Mouse (Mus musculus): Measurements from ENCODE around the gene Slc9a4.
A peak's percentile ranks its signal among the peaks of the same experiment; 100 is the strongest.
"Not testable (repeated sequence)": the region's sequence is repeated elsewhere in the genome, so short reads cannot be mapped to it uniquely, and the experiment has no call there.

The Slc9a4 gene

DNA sequence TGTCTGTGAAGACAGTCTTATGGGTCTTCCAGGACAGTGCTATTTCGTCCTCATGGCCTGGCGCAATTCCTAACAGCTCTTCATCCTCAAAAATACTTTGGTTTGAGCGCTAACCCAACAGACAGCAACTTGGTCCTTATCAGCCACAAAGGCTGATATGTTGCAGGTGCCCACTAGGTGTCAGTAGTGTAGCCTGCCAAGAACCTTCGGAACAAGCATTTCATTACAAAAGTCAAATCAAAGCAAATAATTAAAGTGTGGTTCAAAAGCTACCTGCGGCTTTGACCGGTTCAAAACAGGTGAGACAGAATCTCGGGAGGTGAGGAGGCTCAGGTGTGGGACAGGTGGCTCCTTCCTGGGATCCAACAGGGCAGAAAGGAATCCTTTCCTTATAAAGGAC, at the start of gene Slc9a4:
Slc9a4 (plus strand) TSS at position 298 of the 400 bp plus-strand sequence.
- peak; percentile 52 for DNase-seq (ENCODE audit: low spot score)

DNA sequence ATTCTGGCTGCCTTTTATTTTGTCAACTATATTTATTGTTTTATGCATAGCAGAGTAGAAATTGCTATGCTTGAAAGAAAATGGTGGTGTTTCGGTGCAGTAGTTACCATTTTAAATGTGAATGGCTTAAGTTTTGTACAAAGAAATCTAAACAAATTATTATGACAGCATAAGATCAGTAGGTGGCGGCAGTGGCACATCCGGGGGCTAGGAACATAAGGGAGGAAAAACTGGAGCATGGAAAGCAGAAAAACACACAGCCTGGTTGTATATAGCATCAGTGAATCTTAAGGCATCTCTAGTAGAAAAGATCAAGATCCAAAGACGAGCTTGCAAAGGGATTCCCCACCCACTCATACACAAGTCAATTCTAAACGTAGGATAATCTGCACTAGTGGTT, 42.3 kb upstream of the Slc9a4 start:
- DNase-seq (ENCODE audit: low spot score), result no peak

DNA sequence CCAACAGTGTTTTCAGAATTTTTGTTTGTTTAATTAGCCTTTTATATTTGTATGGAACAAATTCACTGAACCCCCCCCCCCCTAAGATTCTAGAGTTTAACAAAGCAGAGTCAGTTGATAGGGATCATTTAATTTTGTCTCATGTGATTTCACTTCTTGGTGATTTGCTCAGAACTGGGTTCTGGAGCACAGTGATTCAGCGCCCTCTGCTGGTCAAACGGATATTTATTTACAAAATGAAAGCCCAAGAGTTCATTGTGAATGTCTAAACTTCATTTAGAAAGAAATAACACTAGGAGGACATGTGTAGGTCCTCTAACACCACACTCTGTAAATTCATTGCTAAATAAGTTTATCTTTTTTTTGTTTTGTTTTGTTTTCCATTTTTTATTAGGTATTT, 35.2 kb upstream of the Slc9a4 start:
- DNase-seq (ENCODE audit: low spot score), result peak; percentile 69

DNA sequence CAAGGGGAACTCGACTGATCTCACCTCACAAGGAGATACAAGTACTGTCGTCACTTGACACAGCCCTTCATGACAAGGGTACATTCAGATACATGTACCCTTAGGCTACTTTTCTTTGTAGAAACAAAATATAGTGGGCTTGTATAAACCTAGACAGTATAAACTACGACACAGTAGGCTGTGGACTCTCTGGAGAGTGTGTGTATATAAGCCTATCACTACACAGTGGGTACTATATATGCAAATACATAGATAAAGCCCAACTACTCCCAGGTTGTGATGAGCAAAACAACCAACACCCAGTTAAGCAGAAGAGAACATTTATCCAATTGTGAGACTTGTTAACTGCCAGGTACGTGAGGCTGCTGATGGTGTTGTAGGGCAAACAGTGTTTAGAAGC, 33.2 kb upstream of the Slc9a4 start:
- no peak for DNase-seq (ENCODE audit: low spot score)

DNA sequence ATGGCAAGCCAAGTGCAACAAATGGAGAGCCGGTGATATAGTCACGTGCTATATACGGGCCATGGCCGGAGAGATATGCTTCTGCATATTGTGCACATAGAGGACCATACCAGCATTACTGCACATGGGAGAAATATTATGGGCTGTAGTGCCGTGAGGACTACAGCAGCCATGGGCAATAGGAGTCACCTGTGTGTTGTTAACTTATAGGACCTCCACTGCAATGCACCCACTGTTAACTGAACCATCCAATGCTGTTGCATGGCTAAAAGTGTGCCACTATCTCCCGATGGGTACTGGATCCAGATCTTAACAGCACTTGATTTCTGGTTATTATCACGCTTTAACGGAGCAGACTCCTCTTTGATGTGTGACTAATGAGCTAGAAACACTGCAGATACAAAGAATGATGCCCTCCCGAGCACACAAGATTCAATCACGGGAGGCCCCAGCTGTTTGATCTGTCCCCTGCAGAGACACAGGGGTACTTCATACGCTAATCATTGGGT, 32.8 kb upstream of the Slc9a4 start:
- DNase-seq (ENCODE audit: low spot score), result no peak

DNA sequence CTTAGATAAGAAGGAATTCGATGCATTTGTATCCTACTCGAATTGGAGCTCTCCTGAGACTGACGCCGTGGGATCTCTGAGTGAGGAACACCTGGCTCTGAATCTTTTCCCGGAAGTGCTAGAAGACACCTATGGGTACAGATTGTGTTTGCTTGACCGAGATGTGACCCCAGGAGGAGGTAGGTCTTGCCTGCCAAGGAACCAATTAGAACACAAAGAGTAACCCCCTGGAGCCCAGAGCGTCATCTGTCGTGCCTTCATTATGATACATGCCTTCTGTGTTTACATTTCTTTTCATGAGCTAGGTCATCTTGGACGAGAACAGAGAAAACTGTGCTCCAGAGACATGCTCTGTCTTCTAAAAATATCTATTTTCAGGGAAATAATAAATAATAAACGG, 32.1 kb upstream of the Slc9a4 start:
- no peak for DNase-seq (ENCODE audit: low spot score)

DNA sequence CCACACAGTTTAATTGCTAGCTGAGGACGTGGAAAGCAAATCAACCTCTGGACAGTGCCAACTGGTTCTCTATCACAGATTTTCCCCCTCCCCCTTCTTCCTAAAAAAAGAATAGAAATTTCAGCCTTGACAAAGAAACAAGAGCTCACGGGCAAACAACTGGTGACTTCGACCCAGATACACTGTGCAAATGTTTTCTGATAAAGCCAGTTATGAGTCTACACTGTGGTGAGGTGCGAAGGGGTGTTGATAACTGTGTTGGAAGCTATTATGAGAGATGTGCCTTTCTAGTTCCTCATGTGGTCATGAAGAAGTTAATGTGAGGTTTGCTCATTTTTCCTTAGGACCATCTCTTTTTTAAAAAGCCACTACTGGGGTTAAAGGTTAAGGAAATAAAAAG, 10.5 kb upstream of the Slc9a4 start:
- DNase-seq (ENCODE audit: low spot score), result no peak

DNA sequence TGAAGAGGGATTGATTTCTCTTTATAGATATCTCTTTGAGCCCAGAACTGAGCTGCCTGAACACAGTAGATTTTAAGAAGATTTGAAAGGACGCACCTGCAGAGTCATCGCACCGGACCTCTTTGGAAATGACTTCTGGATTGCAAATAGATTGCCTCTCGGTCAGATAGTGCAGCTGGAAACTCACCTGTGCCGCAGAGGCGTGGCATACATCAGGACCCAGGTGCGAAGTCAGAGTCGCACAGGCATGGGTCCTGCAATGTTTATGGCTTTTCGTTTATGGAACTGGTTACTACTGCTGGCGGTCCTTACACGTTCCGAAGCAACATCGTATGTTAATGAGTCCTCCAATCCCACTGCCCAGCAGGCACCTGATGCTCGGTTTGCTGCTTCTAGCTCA, 388 bp downstream of the Slc9a4 start:
- DNase-seq (ENCODE audit: low spot score), result no peak

DNA sequence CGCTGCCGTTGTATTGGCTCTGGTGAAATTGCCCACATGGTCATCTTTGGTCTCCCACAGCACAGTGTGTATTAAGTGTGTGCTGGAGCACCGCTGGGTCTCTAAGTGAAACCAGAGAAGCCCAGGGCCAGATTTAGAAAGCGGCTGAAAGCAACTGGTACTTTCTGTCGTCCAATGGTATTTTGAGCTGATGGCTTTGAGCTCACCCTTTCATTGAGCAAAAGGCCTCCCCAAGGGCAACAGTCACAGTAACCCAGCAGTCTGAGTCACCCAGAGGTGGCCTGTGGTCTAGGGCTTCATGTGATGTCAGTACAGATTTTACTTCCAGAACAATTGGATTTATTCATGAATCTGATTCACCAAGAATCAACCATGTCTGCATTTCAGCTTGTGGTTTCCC, 6.9 kb downstream of the Slc9a4 start:
- no peak for DNase-seq (ENCODE audit: low spot score)

DNA sequence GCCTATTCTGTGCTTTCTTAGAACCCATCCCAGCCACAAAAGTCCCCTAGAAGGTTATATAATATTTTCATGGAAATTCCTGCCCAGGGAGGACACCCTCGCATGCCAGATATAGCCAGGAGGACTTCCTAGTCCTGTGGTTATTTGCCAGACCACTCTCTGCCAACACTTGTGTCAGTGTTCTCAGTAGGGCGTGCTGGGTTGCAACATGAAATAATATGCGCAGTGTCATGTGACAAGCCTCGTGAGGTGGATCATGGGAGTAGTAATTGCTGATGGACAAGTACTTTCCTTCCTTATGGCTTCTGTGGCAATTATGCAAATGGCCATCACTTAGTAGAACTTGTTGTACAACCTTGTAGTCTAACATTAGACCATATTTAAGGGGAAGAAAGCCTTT, 11.1 kb downstream of the Slc9a4 start:
- DNase-seq (ENCODE audit: low spot score), result no peak

DNA sequence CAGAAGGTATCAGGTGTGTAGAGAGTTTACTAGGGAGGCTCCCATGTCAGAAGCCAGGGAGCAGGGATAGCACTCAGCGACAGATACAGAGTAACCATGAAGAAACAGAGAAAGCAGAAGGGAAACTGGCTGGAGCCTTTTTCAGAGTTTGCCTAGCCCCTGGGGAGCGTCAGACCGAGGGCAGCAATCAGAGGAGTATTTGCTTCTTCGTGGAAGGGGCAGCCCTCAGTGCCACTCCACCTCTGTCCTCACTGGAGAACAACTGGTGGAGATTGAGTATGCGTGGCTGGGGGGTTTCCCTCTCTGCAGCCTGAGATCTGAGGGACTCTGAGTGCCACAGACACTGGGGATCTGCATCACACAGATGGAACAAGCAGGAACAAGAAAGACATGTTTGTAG, 17.9 kb downstream of the Slc9a4 start:
- no peak for DNase-seq (ENCODE audit: low spot score)

DNA sequence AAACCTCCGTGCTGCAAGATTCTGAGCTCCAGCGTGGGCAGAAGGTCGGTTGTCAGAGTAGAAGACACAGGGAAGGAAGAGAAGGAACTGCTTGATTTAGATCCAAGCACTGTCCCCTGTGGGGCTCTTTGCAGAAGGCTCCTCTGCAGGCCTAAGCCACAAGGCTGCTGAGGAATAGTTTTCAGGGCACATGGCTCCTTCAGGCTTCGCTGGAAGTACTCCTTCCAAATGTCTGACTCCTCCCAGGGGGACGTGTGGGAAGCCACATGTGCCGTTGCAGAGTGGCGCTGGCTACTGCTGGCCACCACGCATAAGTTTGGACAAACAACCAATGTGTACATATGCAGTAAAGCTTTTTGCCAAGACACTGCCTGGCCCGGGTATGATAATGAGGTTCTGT, 19.8 kb downstream of the Slc9a4 start:
- DNase-seq (ENCODE audit: low spot score), result not testable (repeated sequence)

DNA sequence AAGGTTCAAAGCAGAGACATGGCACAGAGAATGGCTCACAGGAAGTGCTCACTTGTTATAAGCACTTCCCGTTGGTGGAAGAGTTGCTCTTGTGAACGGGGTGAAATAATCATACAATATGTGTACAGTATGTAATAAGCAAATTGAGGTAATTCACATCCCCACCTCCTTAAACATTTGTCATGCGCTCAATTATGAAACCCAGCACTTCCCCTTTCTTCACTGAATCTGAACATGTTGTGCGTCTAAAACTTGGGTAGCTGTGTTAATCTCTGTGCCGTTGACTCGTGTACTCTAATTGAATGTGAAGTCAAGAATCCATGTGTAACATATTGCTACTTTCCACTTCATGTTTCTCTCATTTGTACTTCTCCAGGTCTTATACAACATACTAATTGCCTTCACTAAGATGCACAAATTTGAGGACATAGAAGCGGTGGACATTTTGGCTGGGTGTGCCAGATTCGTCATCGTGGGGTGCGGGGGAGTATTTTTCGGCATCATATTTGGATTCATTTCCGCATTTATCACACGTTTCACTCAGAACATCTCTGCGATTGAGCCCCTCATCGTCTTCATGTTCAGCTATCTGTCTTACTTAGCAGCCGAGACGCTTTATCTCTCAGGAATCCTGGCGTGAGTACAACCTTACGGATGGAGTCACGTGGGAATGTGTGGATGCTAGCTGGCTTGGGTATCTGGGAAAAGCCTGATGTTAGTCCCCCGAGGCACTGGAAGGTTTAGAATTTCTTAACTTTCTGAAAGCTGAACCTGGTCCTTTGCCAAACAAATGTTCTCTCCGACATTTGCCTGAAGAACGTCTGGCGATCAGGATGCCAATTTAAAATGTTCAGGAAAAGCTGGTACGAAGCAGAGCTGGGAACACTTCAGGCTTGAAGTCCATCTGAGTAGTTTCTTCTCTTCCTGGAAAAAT, 20.8 kb downstream of the Slc9a4 start:
- DNase-seq (ENCODE audit: low spot score), result no peak

DNA sequence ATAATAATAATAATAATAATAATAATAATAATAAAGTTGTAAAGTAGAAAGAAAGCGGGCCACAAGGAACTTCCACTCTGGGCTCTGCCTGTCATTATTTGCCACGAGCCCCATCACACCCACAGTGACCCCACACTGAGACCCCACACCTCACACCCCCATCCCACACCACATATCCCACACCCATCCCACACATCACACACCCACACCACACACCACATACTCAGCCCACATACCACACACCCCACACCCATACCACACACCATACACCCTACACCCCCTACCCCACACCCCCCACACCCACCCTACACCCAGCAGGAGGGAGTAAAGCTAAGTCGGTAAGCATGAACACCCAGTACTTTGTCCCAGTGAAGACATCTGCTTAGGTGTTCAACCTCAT, 21.6 kb downstream of the Slc9a4 start:
- DNase-seq (ENCODE audit: low spot score), result no peak

DNA sequence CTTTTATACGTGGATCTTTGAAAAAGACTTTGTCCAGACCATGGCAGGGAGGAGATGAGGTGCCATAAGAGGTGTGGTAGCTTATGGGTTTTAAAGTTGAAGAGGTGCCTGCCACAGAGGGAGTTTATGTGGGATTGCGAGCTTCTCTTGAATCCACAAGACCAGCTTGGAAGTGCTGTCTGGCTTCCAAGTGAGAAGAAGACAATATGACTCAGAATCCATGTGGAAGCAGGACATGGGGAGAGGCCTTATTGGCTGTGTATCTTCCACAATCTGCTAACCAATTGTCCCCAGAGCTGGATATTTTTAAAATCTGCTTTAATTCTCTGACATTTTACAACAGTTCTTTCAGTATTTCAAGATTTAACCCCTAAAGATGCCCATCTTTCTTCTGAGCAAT, 33.3 kb downstream of the Slc9a4 start:
- DNase-seq (ENCODE audit: low spot score), result no peak

DNA sequence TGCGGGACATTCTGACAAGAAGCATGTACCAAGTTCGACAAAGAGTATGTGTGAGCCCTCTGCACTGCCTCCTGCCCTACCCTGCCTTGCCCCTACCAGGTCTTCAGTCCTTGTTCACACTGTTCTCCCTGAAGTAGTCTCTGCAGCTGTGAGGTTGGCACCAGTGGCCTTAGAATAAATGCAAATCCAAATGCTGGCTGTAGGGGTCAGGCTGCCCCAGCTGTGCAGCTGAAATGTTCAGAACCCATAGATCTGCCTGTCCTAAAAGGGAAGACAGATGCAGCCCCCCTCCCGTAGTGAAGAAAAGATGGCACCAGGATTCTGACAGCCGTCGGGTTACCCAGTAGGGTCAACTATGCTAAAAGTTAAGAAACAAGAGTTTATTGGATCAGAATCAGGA, 39.2 kb downstream of the Slc9a4 start:
- peak; percentile 21 for DNase-seq (ENCODE audit: low spot score)

DNA sequence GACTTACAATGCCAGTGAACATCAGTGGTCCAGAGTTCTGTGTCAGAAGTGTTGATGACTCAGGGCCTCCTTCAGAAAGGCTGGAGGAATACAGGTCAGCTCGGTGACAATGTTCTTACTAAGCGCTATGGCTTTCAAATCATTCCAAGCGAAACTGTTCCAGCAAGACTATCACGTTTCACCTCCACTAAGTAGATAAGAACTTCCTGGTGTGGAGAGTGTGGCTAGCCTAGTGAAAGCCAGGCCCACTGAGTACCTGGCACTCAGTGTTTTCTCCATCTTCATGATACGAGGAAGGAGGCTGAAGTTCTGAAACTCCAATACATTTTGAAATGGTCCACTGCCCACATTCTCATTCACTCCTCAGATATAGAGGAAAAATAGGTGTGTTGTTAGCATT, 40.0 kb downstream of the Slc9a4 start:
- no peak for DNase-seq (ENCODE audit: low spot score)

DNA sequence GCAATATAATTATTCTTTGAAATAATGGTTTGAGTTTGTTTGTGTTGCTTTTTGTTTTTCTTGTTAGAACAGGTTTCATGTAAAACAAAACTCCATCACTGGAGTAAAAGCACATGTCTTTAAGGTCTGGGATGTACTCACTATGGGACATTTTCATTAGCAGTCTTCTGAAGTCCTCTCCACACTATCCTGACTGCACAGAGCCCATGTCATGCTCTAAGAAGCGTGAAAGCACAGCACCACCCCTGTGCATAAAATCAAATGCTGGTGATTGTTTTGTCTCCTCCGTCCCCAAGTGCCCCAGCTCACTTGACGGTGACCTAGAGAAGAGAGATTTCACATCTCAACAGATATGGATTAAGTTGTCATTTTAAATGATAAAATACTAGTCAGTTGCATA, 45.1 kb downstream of the Slc9a4 start:
- no peak for DNase-seq (ENCODE audit: low spot score)

DNA sequence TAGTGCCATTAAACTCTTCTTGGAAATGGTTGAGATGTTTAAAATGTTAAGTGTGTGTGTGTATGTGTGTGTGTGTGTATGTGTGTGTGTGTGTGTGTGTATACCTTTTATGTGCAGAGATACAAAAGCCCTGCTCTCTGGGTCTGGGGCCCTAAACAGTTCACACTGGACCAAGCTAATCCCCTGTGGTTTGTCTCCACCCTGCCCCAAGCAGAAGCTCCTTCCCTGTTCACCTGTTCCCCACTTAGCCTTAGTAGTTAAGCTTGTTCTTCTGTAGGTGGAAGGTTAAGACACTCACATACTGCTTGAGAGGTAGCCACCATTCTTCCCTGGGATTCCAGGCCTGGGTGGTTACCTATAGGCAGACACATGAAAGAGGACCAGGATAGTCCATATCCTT, 47.1 kb downstream of the Slc9a4 start:
- DNase-seq (ENCODE audit: low spot score), result no peak

DNA sequence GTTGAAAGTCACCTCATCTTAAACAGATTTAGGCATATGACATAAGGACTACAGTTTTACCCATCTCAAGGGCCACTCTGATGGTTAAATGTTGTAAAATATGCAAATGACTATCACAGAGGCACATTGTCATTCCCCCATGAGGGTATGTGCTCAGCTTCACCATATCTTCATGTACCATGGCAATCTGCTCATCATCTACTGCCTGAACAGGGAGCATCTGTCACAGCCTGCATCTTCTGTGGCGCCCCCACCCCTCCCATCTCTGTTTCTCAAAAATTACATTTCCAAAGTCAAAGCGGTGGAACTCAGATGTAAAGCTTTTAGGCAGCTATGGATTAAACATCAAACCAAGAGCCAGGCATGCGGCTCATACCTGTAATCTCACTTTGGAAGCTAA, 48.6 kb downstream of the Slc9a4 start:
- no peak for DNase-seq (ENCODE audit: low spot score)

DNA sequence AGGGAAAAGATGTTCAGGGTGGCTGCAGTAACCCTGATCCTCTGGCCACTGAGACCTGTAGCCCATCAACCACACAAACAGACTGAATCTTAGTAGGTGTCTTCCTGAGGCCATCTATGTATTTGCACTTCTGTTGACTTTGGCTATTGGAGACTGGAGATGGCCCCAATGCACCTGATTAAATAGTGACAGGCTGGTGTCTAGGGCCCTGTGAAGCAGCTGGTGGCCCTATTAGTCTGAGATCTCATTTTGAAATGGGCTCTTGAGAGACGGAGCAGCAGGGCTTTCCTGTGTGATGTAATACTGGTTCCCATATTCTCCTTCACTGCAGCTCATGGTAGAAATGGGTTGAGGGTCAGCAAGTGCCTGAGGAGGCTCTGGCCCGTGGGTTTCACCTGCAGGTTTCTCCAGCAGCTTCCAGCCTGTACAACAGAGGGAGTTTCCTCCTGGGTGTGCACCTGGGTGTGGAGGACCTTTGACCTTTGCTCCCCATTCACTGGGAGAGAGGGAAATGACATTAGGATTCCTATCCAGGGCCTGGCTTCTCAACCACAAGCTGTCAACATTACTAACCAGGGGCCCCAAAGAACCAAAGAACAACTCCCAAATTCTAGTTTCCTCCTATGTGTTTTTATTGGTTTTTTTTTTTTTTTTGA, 52.7 kb downstream of the Slc9a4 start:
- peak; percentile 35 for DNase-seq (ENCODE audit: low spot score)

DNA sequence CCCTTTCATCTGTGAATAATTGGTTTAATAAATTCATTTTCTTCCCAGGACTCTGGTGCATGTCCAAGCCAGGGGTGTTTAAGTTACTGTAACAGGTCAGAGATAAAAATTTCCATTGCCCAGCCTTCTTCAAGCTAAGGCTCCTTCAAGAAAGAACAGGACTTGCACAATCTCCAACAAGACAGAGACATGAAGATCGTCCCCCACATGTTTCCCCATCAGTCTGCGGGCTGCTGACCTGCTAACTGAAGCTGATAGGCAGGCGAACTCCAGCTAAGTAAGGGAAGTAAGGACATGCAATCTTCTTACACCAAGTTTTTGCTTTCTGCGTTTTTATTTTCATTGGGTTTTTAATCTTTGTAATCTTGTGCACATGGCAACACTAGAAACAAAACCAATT, 54.7 kb downstream of the Slc9a4 start:
- no peak for DNase-seq (ENCODE audit: low spot score)

DNA sequence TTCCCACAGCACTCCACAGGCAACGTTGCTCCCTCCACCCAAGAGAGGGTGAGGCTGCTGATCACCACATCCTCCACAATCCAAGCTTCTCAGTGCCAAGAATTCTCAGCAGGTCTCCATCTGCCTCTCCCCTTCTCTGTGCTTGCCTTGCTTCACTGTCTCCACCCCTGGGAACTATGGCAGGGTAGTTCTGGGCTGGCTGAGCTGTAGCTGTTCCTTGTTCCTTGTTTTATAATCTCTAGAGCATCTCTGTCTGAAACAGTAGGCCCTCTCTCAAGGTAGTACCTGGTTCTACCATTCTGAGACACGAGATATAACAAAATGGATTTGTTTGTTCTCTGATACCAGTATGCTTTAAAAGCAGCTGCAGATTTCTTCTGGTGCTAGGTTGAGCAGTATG, 68.4 kb downstream of the Slc9a4 start:
- no peak for DNase-seq (ENCODE audit: low spot score)

Data from urinary bladder, postnatal 14 days (tissue).